Mouse (Mus musculus): Measurements from ENCODE around the gene Adk.

The Adk gene

DNA sequence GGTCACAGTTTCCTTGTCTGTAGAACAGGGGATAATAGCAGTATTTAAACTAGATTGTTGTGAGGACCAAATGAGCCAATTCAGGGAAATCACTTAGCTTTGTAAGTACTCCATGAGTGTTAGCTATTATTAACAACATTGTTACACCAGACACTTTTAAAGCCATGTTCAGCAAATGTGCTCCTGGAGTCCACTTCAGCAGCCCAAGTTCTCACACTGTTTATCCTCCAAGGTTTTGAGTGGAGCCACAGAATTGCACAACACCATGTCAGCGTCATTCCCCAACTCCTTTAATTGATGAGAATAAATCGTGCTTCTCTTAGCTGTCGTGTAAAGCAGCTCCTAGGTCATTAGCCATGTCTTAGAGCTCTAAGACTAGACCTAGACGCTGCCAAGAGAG is 437.8 kb downstream of the Adk start:
- no peak for DNase-seq
